Mouse (Mus musculus): Measurements from ENCODE around the gene Nploc4.
"Not testable (repeated sequence)": the region's sequence is repeated elsewhere in the genome, so short reads cannot be mapped to it uniquely, and the experiment has no call there.

- TF ChIP-seq CTCF (IDR thresholded peaks at IDR 0.05; ENCODE audit: insufficient read depth, low read length), result not testable (repeated sequence)
- TF ChIP-seq POLR2A (IDR thresholded peaks at IDR 0.05; ENCODE audit: borderline replicate concordance, extremely low read depth, low read depth, low read length), result 0 out of 2 replicates have a peak, but pooled peaks have one; percentile 35
Observed at GRCm38 (mm10) chr11:120346383-120347034, 91.0 kb downstream of the Nploc4 start.

Data from lung, adult 2 months (tissue).